Comparison of ENCODE assay signal across 8 mouse cellular contexts in genomic region chr6:35251807-35252476, GRCm38 (mm10). TPM values are rescaled to one million over a fixed set of nuclear protein-coding genes. Genes with fewer than 3 reads are reported as not detected.
DNase-seq lines count a peak whose midpoint lies in the region; ATAC-seq and TF ChIP-seq lines count a peak whose summit lies in the region.

No protein-coding gene starts in this region.

- no peaks in the 10 kb centered on the region for H3K27me3 ChIP-seq in limb, embryonic 14.5 days (ENCODE audit: control insufficient read depth, insufficient read depth, low read length)

- ATAC-seq in limb, embryonic 14.5 days (ENCODE audit: low FRiP score, low read depth): peak; percentile 25

- no peaks in the 10 kb centered on the region for H3K9me3 ChIP-seq in limb, embryonic 14.5 days (ENCODE audit: control insufficient read depth, low read length)

- intact Hi-C loops in gastrocnemius, adult 2 months (cut with DNase I): loop anchor here (2.0 to 10.0 kb wide), 4 partner anchors 73 to 977 kb away; no protein-coding TSS in a partner anchor

- WGBS in limb, embryonic 14.5 days: 61% methylated on average over 17 of the region's 17 CpGs

- peaks cover 3% of the 10 kb centered on the region for H3K36me3 ChIP-seq in limb, embryonic 14.5 days (ENCODE audit: control insufficient read depth, insufficient read depth, low read length)

- no peak for TF ChIP-seq POLR2A in limb, embryonic 14.5 days (IDR thresholded peaks at IDR 0.05; ENCODE audit: borderline replicate concordance, extremely low read depth, insufficient read depth, insufficient read length)

- no peak for DNase-seq in gastrocnemius, adult 2 months
- no peak for DNase-seq in gastrocnemius, postnatal 25 days
- peak; percentile 27 for DNase-seq in retina, postnatal 7 days (ENCODE audit: low read depth, low spot score)
- no peak for DNase-seq in retina, postnatal 1 day
- DNase-seq in limb, embryonic 14.5 days (ENCODE audit: low spot score): no peak
- peak; percentile 42 for DNase-seq in testis, postnatal 10 days (ENCODE audit: low spot score)
- DNase-seq in right cerebral cortex, postnatal 10 days (ENCODE audit: low spot score in 2 of 2): no peak
- DNase-seq in layer of hippocampus, adult 9-10 months (ENCODE audit: low spot score): no peak

- H3K4me1 ChIP-seq in limb, embryonic 14.5 days (ENCODE audit: control insufficient read depth, insufficient read depth, low read length): peaks cover 32% of the 10 kb centered on the region

- peak overlapping the region; percentile 76 for H3K9ac ChIP-seq in limb, embryonic 14.5 days (ENCODE audit: low read depth, low read length, severe bottlenecking)

- TF ChIP-seq CTCF in gastrocnemius, adult 2 months (IDR thresholded peaks at IDR 0.05): no peak

- H3K4me3 ChIP-seq in gastrocnemius, adult 2 months: peak overlapping the region; percentile 85
- peak overlapping the region; percentile 69 for H3K4me3 ChIP-seq in limb, embryonic 14.5 days (replicated peaks; ENCODE audit: low read length)

- peak overlapping the region; percentile 66 for H3K4me2 ChIP-seq in limb, embryonic 14.5 days (replicated peaks; ENCODE audit: low read depth, low read length, severe bottlenecking)

- H3K27ac ChIP-seq in gastrocnemius, adult 2 months: peak overlapping the region; percentile 89
- H3K27ac ChIP-seq in limb, embryonic 14.5 days (replicated peaks; ENCODE audit: low read depth, low read length): peak overlapping the region; percentile 52; the same call in 1 of the 2 replicates

RNA-seq across cellular contexts. Expression of gene Slc13a4, which starts 56.0 kb away (rescaled TPM):
- under 1 TPM in 1 of 2 experiments, not detected in 1; 0.06 TPM for total RNA-seq in gastrocnemius, adult 2 months (2021)
- total RNA-seq in gastrocnemius, postnatal 25 days (2021): under 1 TPM; 0.18 to 0.27 TPM
- 0.33 and 0.42 TPM in 2 replicates for polyA plus RNA-seq in limb, embryonic 14.5 days (2012; rRNA removed)
- polyA plus RNA-seq in limb, embryonic 14.5 days (2014; fragmentation: Nextera tagmentation; extraction: Ambion mirVana): 0.22 and 0.30 TPM in 2 replicates

Comparison
In these comparisons a context has a peak if more than half of its experiments do, and no peak if none do; other contexts are left out.
1. DNase-seq: peak in retina, postnatal 7 days (single experiment) and testis, postnatal 10 days (single experiment); none in gastrocnemius, adult 2 months (single experiment), gastrocnemius, postnatal 25 days (single experiment), retina, postnatal 1 day (single experiment), limb, embryonic 14.5 days (single experiment), right cerebral cortex, postnatal 10 days (0 of 2) and layer of hippocampus, adult 9-10 months (single experiment).